Mouse (Mus musculus) spleen, adult 2 months (tissue): ENCODE results near the gene Nxph3.

Experiments
- CTCF ChIP-seq: fragments of 200-500 bp; IDR thresholded peaks from 2 replicates; pipeline ENCODE4 v1.5.1; 2011; ENCODE audit warnings: mild to moderate bottlenecking, inconsistent platforms; ENCODE audit not compliant: insufficient read depth, insufficient read length, insufficient replicate concordance; ENCODE audit errors: extremely low read depth
- POLR2A ChIP-seq: fragments of 200-500 bp; IDR thresholded peaks from 2 replicates; pipeline ENCODE4 v1.6.1; 2011; ENCODE audit warnings: low read depth, low read length, inconsistent platforms

DNA sequence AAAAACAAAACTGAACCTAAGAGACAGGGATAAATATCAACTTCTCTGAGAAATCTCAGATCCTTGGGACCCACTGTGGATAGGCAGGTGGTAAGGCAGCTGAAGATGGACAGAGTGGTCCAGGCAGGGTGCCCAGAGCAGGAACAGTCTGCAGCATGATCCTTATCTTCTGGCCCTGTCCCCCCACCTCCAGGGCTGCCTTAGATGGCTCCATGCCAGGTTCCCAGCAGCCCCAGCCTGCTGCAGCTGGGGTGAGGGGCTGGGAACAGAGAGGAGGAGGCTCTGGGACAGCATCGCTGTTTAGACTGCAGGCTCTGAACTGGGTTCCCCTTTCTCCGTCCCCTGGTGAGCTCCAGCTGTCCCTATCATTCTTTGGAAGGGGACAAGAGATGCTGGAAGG, 45.4 kb upstream of the Nxph3 start:
- TF ChIP-seq CTCF: no peak
- no peak for TF ChIP-seq POLR2A
